Mouse (Mus musculus): ENCODE data around the gene Sp1.

DNA sequence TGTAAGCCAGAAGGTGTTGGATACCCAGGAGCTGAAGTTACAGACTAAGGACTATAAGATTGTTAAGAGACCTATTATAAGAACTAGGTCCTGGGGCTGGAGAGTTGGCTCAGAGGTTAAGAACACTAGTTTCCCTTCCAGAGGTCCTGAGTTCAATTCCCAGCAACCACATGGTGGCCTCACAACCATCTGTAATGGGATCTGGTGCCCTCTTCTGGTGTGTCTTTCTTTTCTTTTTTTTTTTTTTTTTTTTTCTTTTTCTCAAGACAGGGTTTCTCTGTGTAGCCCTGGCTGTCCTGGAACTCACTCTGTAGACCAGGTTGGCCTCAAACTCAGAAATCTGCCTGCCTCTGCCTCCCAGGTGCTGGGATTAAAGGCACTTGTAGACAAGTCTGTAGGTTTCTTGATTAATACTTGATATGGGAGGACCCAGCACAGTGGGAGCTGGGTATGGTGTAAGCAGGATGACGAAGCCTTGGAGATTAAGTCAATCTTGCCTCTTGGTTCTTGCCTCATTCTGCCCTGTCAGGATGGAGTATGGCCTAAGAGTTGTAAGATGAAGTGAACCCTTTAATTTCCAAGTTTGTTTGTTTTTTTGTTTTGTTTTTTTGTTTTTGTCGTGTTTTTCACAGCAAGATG is 17.8 kb downstream of the Sp1 start:
- no peak for TF ChIP-seq GATA1 (IDR thresholded peaks at IDR 0.05; ENCODE audit: borderline replicate concordance, low read length)
- no peak for TF ChIP-seq FLI1 (IDR thresholded peaks at IDR 0.05; ENCODE audit: low read length)
